Mouse (Mus musculus): ENCODE results near the gene Ly6g5c. TPM values are rescaled to one million over a fixed set of nuclear protein-coding genes. Genes with fewer than 3 reads are reported as not detected.
A peak's percentile ranks its signal among the peaks of the same experiment; 100 is the strongest.

Ly6g5c gene
- total and polyA plus RNA-seq, 3 experiments = not detected

DNA sequence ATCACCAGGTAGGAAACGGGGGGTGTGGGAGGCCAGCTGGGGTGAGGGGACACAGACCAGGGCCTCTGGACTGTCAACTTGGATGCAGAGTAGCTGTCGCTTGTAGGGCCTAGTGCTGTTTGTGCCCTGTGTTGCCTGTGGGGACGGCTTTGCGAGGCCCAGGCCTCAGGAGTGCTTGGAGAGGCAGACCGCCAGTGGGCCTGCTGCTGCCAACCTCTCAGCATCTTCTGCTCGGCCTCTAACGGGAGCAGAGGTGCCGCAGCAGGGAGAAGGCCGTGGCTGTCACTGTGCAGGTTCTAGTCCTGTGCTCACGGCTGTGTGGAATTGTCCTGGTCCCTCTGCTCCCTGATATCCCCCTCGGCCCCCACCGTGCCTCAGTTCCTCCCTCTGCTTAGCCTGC is 11.5 kb upstream of the Ly6g5c start:
- H3K4me1 ChIP-seq (ENCODE audit: insufficient read depth, low read depth, low read length) = peaks cover 76% of the 10 kb centered on the region
- no peaks in the 10 kb centered on the region for H3K9me3 ChIP-seq (replicated peaks)
- DNase-seq (ENCODE audit: low spot score) (no peak), ATAC-seq (ENCODE audit: extremely low read depth, insufficient number of reproducible peaks, low FRiP score, poor library complexity, severe bottlenecking) (no peak)
- TF ChIP-seq GATA2 (IDR thresholded peaks at IDR 0.05; ENCODE audit: borderline replicate concordance, low read depth, low read length) = no peak
- TF ChIP-seq CTCF (IDR thresholded peaks at IDR 0.05; ENCODE audit: low read depth, low read length) = no peak
- TF ChIP-seq TAL1 (conservative IDR thresholded peaks at IDR 0.05; ENCODE audit: low read depth, low read length) = no peak
- TF ChIP-seq GATA1 (IDR thresholded peaks at IDR 0.05; ENCODE audit: borderline replicate concordance, low read length) = no peak
- no peak for TF ChIP-seq POLR2AphosphoS5 (IDR thresholded peaks at IDR 0.05; ENCODE audit: insufficient replicate concordance, low read depth, low read length)
- peaks cover 100% of the 10 kb centered on the region for H3K36me3 ChIP-seq (replicated peaks)
- H3K4me3 ChIP-seq (ENCODE audit: low read depth, low read length) = no peak overlapping the region
- H3K27me3 ChIP-seq (ENCODE audit: insufficient read depth, low read length) = no peaks in the 10 kb centered on the region

DNA sequence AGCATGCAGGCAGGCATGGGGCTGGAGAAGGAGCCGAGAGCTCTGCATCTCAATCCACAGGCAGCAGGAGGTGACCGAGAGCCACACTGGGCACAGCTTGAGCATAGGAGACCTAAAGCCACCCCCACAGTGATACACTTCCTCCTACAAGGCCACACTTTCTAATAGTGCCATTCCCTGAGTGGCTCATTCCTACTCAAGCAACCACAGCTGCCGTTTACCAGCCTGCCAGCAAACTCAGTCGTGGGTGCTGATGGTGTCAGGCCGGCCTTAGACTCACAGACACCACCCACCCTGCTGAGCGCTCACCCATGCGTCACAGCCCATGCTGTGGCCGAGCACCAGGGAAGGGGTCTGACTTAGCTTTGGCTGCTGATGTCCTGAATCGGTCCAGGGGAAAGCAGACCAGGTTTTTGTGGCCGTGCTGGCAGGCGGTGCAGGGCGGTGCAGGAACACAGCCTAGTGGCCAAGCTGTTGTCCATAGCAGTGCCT is 10.9 kb upstream of the Ly6g5c start:
- peaks cover 76% of the 10 kb centered on the region for H3K4me1 ChIP-seq (ENCODE audit: insufficient read depth, low read depth, low read length)
- no peaks in the 10 kb centered on the region for H3K9me3 ChIP-seq (replicated peaks)
- H3K27me3 ChIP-seq (ENCODE audit: insufficient read depth, low read length) = no peaks in the 10 kb centered on the region
- no peak overlapping the region for H3K4me3 ChIP-seq (ENCODE audit: low read depth, low read length)
- TF ChIP-seq POLR2AphosphoS5 (IDR thresholded peaks at IDR 0.05; ENCODE audit: insufficient replicate concordance, low read depth, low read length) (no peak), GATA1 (IDR thresholded peaks at IDR 0.05; ENCODE audit: borderline replicate concordance, low read length) (no peak), TAL1 (conservative IDR thresholded peaks at IDR 0.05; ENCODE audit: low read depth, low read length) (no peak), GATA2 (IDR thresholded peaks at IDR 0.05; ENCODE audit: borderline replicate concordance, low read depth, low read length) (no peak), CTCF (IDR thresholded peaks at IDR 0.05; ENCODE audit: low read depth, low read length) (no peak)
- peaks cover 100% of the 10 kb centered on the region for H3K36me3 ChIP-seq (replicated peaks)
- ATAC-seq (ENCODE audit: extremely low read depth, insufficient number of reproducible peaks, low FRiP score, poor library complexity, severe bottlenecking) (no peak), DNase-seq (ENCODE audit: low spot score) (no peak)

DNA sequence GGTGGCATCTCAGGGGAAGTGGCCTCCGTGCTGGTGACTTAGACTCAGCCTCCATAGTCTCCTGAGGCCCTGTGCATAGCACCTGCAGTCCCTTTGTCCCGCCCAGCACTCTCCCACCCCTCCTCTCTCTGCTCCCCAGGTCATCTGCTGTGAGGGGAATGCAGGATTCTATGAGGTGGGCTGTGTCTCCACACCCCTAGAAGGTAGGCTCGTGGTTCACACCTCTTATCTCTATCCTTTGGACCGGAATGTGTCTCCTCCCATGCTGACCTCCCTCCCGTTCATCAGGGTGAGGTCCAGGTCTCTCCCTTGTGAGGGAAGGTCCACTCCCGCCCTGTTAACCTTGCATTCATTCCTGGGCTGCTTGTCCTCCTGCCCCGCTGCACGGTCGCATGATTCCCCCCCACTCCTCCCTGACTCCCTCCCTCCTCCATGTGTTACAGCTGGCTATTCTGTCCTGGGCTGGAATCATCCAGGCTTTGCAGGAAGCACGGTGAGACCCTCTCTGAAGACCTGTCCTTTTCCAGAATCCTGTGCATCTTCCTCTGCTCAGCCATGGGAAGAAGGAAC is 7.8 kb upstream of the Ly6g5c start:
- DNase-seq (ENCODE audit: low spot score) (no peak), ATAC-seq (ENCODE audit: extremely low read depth, insufficient number of reproducible peaks, low FRiP score, poor library complexity, severe bottlenecking) (no peak)
- no peak overlapping the region for H3K4me3 ChIP-seq (ENCODE audit: low read depth, low read length)
- peaks cover 96% of the 10 kb centered on the region for H3K36me3 ChIP-seq (replicated peaks)
- H3K9me3 ChIP-seq (replicated peaks) = no peaks in the 10 kb centered on the region
- no peak for TF ChIP-seq CTCF (IDR thresholded peaks at IDR 0.05; ENCODE audit: low read depth, low read length)
- no peaks in the 10 kb centered on the region for H3K27me3 ChIP-seq (ENCODE audit: insufficient read depth, low read length)
- peaks cover 81% of the 10 kb centered on the region for H3K4me1 ChIP-seq (ENCODE audit: insufficient read depth, low read depth, low read length)

DNA sequence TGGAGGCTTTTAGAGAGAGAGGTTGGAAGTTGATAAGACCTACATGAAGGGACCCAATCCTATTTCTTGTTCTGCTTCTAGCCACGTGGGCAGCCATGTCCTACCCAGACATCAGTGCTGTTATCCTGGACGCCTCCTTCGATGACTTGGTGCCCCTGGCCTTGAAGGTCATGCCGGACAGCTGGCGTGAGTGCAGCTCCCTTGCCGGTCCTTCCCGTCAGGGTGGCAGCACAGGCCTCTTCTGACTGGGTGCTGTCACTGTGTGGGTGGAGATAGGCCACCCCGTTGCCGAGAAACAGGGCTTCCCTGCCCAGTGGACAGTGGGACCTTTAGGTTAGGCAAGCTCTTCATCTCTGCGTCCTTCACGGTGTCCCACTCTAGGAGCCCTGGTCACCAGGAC is 6.9 kb upstream of the Ly6g5c start:
- Histone ChIP-seq H3K36me3 (replicated peaks) (peaks cover 87% of the 10 kb centered on the region), H3K9me3 (replicated peaks) (no peaks in the 10 kb centered on the region), H3K27me3 (ENCODE audit: insufficient read depth, low read length) (no peaks in the 10 kb centered on the region), H3K4me1 (ENCODE audit: insufficient read depth, low read depth, low read length) (peaks cover 86% of the 10 kb centered on the region), H3K4me3 (ENCODE audit: low read depth, low read length) (no peak overlapping the region)
- DNase-seq (ENCODE audit: low spot score) (no peak), ATAC-seq (ENCODE audit: extremely low read depth, insufficient number of reproducible peaks, low FRiP score, poor library complexity, severe bottlenecking) (no peak)
- TF ChIP-seq TAL1 (conservative IDR thresholded peaks at IDR 0.05; ENCODE audit: low read depth, low read length) (no peak), POLR2AphosphoS5 (IDR thresholded peaks at IDR 0.05; ENCODE audit: insufficient replicate concordance, low read depth, low read length) (no peak), GATA1 (IDR thresholded peaks at IDR 0.05; ENCODE audit: borderline replicate concordance, low read length) (no peak), GATA2 (IDR thresholded peaks at IDR 0.05; ENCODE audit: borderline replicate concordance, low read depth, low read length) (no peak), CTCF (IDR thresholded peaks at IDR 0.05; ENCODE audit: low read depth, low read length) (no peak)

DNA sequence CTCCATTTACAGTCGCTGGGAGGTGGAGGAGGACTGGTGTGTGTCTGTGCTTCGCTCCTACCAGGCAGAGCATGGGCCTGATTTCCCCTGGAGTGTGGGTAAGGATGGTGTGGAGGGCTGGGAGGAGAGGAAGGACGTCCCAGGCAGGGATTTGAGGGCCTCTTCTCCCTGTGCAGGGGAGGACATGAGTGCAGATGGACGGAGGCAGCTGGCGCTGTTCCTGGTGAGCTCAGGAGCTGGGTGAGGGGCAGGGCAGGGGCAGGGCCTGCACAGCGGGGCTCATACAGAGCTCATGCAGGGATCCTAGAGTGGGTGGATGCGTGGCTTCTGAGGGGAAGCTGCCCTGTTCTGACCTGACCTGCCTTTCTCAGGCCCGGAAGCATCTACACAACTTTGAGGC is 5.8 kb upstream of the Ly6g5c start:
- H3K4me3 ChIP-seq (ENCODE audit: low read depth, low read length) = no peak overlapping the region; the same call in 1 of the 2 replicates
- peaks cover 76% of the 10 kb centered on the region for H3K36me3 ChIP-seq (replicated peaks)
- peaks cover 86% of the 10 kb centered on the region for H3K4me1 ChIP-seq (ENCODE audit: insufficient read depth, low read depth, low read length)
- no peak for DNase-seq (ENCODE audit: low spot score)
- H3K27me3 ChIP-seq (ENCODE audit: insufficient read depth, low read length) = no peaks in the 10 kb centered on the region
- ATAC-seq (ENCODE audit: extremely low read depth, insufficient number of reproducible peaks, low FRiP score, poor library complexity, severe bottlenecking) = no peak
- no peak for TF ChIP-seq TAL1 (conservative IDR thresholded peaks at IDR 0.05; ENCODE audit: low read depth, low read length)
- TF ChIP-seq GATA2 (IDR thresholded peaks at IDR 0.05; ENCODE audit: borderline replicate concordance, low read depth, low read length) = no peak
- TF ChIP-seq GATA1 (IDR thresholded peaks at IDR 0.05; ENCODE audit: borderline replicate concordance, low read length) = no peak
- TF ChIP-seq CTCF (IDR thresholded peaks at IDR 0.05; ENCODE audit: low read depth, low read length) = no peak
- H3K9me3 ChIP-seq (replicated peaks) = no peaks in the 10 kb centered on the region

DNA sequence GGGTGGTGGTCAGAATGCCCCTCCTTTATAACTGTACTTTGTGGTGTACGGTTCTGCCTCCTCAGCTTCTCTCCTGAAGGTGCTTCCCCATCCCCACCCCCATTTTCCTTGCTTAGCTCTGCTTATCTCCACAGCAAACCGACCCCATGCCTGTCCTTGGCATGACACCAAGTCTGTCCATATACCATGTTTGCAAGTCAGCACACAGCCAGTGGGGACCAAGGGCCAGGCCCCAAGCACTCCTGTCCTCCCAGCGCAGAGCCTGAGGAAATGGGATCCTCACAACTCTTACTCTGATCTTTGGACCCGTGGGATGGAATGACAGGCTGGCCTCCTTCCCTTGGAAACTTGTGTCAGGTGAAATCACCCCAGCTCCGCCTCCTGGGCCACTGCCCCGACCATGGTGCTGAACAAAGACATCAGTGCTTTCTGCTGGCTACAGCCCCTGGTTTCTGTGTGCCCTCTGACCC is 4.8 kb upstream of the Ly6g5c start:
- Histone ChIP-seq H3K36me3 (replicated peaks) (peaks cover 66% of the 10 kb centered on the region), H3K9me3 (replicated peaks) (no peaks in the 10 kb centered on the region), H3K4me3 (ENCODE audit: low read depth, low read length) (peak overlapping the region; percentile 49; the same call in 1 of the 2 replicates), H3K27me3 (ENCODE audit: insufficient read depth, low read length) (no peaks in the 10 kb centered on the region), H3K4me1 (ENCODE audit: insufficient read depth, low read depth, low read length) (peaks cover 83% of the 10 kb centered on the region)
- DNase-seq (ENCODE audit: low spot score) = no peak
- ATAC-seq (ENCODE audit: extremely low read depth, insufficient number of reproducible peaks, low FRiP score, poor library complexity, severe bottlenecking) = no peak
- TF ChIP-seq POLR2AphosphoS5 (IDR thresholded peaks at IDR 0.05; ENCODE audit: insufficient replicate concordance, low read depth, low read length) = no peak
- no peak for TF ChIP-seq GATA1 (IDR thresholded peaks at IDR 0.05; ENCODE audit: borderline replicate concordance, low read length)
- TF ChIP-seq TAL1 (conservative IDR thresholded peaks at IDR 0.05; ENCODE audit: low read depth, low read length) = no peak
- TF ChIP-seq GATA2 (IDR thresholded peaks at IDR 0.05; ENCODE audit: borderline replicate concordance, low read depth, low read length) = no peak
- TF ChIP-seq CTCF (IDR thresholded peaks at IDR 0.05; ENCODE audit: low read depth, low read length) = no peak

Measured in G1E (cell line).